Mouse (Mus musculus): Measurements from ENCODE around the gene Telo2. TPM values are rescaled to one million over a fixed set of nuclear protein-coding genes. Genes with fewer than 3 reads are reported as not detected.

Telo2 gene
- total and polyA plus RNA-seq, 3 experiments = 25.5 to 34.9 (median 28.4) TPM

- no peak within 1 kb of the TSS for H3K9ac ChIP-seq (ENCODE audit: insufficient read depth, low read depth)
- H3K79me2 ChIP-seq (replicated peaks; ENCODE audit: control insufficient read depth, extremely low read depth, insufficient read depth, poor library complexity, severe bottlenecking) = no peaks in the 10 kb centered on the region
- H3K4me1 ChIP-seq (ENCODE audit: control insufficient read depth in 1 of 2, insufficient read depth in 2 of 2) = no peaks in the 10 kb centered on the region
- DNase-seq (ENCODE audit: extremely low read depth) = no peak
- H3K9me3 ChIP-seq (replicated peaks; ENCODE audit: low read length) = no peaks in the 10 kb centered on the region
- dilution Hi-C loops (cut with MboI; ENCODE audit: extremely low pct_ligation_motif_present, extremely low pct_unique_long_range_greater_than_20kb, low sequenced_read_pairs) (no loop called here), in situ Hi-C loops (cut with MboI; ENCODE audit: low pct_ligation_motif_present, low pct_unique_long_range_greater_than_20kb, low sequenced_read_pairs) (no loop called here)
- H3K36me3 ChIP-seq (replicated peaks in 1 of 2; ENCODE audit: control insufficient read depth in 1 of 2, insufficient read depth in 1 of 2, low read length in 1 of 2) = peaks cover 16 to 93% of the 10 kb centered on the region in 2 experiments
- no peak within 1 kb of the TSS for H3K27ac ChIP-seq (ENCODE audit: insufficient read depth, low read depth)
- H3K4me2 ChIP-seq (ENCODE audit: insufficient read depth, low read depth, poor library complexity, severe bottlenecking) = no peak within 1 kb of the TSS
- H3K27me3 ChIP-seq (replicated peaks) = no peaks in the 10 kb centered on the region
- no peak within 1 kb of the TSS for H3K4me3 ChIP-seq (replicated peaks in 1 of 3; ENCODE audit: low read depth in 2 of 3, low read length in 2 of 3, poor library complexity in 1 of 3)
- TF ChIP-seq CTCF (conservative IDR thresholded peaks at IDR 0.05 in 1 of 2, IDR thresholded peaks at IDR 0.05 in 1 of 2; ENCODE audit: low read depth in 2 of 2, low read length in 2 of 2) = peak in 1 of 2 experiments; percentile 25; a peak in 1 of 4 replicates
- TF ChIP-seq SMC3 (IDR thresholded peaks at IDR 0.05; ENCODE audit: low read depth, low read length) = no peak
These were observed 32.3 kb downstream of the Telo2 start, which contains the start of gene Tmem204 for GRCm38 (mm10) chr17:25083444-25083931. Gene Tmem204 (minus strand): TSS chr17:25083591.

GRCm38 (mm10) chr17:25082887-25083286 lies 32.9 kb downstream of the Telo2 start:
- peaks cover 11 to 93% of the 10 kb centered on the region in 2 experiments for H3K36me3 ChIP-seq (replicated peaks in 1 of 2; ENCODE audit: control insufficient read depth in 1 of 2, insufficient read depth in 1 of 2, low read length in 1 of 2)
- no peak overlapping the region for H3K4me2 ChIP-seq (ENCODE audit: insufficient read depth, low read depth, poor library complexity, severe bottlenecking)
- no peaks in the 10 kb centered on the region for H3K27me3 ChIP-seq (replicated peaks)
- no peak for TF ChIP-seq PAX5 (IDR thresholded peaks at IDR 0.05; ENCODE audit: low read length)
- no peak for TF ChIP-seq BHLHE40 (IDR thresholded peaks at IDR 0.05; ENCODE audit: low read depth, low read length)
- no peak for TF ChIP-seq MAFK (IDR thresholded peaks at IDR 0.05; ENCODE audit: insufficient replicate concordance, low read length)
- no peak for TF ChIP-seq MXI1 (IDR thresholded peaks at IDR 0.05; ENCODE audit: low read depth, low read length)
- TF ChIP-seq JUND (conservative IDR thresholded peaks at IDR 0.05; ENCODE audit: low read depth, low read length) = no peak
- TF ChIP-seq TCF12 (IDR thresholded peaks at IDR 0.05; ENCODE audit: low read depth, low read length) = no peak
- TF ChIP-seq MYC (IDR thresholded peaks at IDR 0.05; ENCODE audit: low read depth, low read length) = no peak
- TF ChIP-seq POLR2A (IDR thresholded peaks at IDR 0.05; ENCODE audit: low read depth, low read length) = no peak
- no peak for TF ChIP-seq ZNF384 (IDR thresholded peaks at IDR 0.05; ENCODE audit: low read depth, low read length)
- TF ChIP-seq POLR2AphosphoS2 (IDR thresholded peaks at IDR 0.05; ENCODE audit: low read depth, low read length) = no peak
- TF ChIP-seq KAT2A (IDR thresholded peaks at IDR 0.05; ENCODE audit: insufficient replicate concordance, low read length) = no peak
- TF ChIP-seq ZC3H11A (IDR thresholded peaks at IDR 0.05; ENCODE audit: low read depth, low read length) = no peak
- TF ChIP-seq E2F4 (IDR thresholded peaks at IDR 0.05; ENCODE audit: insufficient replicate concordance, low read depth, low read length) = no peak
- TF ChIP-seq USF2 (conservative IDR thresholded peaks at IDR 0.05; ENCODE audit: low read depth, low read length) = no peak
- TF ChIP-seq JUN (IDR thresholded peaks at IDR 0.05; ENCODE audit: insufficient read depth, low read depth, low read length) = no peak
- TF ChIP-seq CTCF (conservative IDR thresholded peaks at IDR 0.05 in 1 of 2, IDR thresholded peaks at IDR 0.05 in 1 of 2; ENCODE audit: low read depth in 2 of 2, low read length in 2 of 2) = no peak
- no peak for TF ChIP-seq GABPA (IDR thresholded peaks at IDR 0.05; ENCODE audit: insufficient replicate concordance, low read depth, low read length)
- dilution Hi-C loops (cut with MboI; ENCODE audit: extremely low pct_ligation_motif_present, extremely low pct_unique_long_range_greater_than_20kb, low sequenced_read_pairs) (no loop called here), in situ Hi-C loops (cut with MboI; ENCODE audit: low pct_ligation_motif_present, low pct_unique_long_range_greater_than_20kb, low sequenced_read_pairs) (no loop called here)
- no peak for DNase-seq (ENCODE audit: extremely low read depth)
- no peaks in the 10 kb centered on the region for H3K79me2 ChIP-seq (replicated peaks; ENCODE audit: control insufficient read depth, extremely low read depth, insufficient read depth, poor library complexity, severe bottlenecking)
- no peaks in the 10 kb centered on the region for H3K4me1 ChIP-seq (ENCODE audit: control insufficient read depth in 1 of 2, insufficient read depth in 2 of 2)
- H3K4me3 ChIP-seq (replicated peaks in 1 of 3; ENCODE audit: low read depth in 2 of 3, low read length in 2 of 3, poor library complexity in 1 of 3) = no peak overlapping the region
- no peaks in the 10 kb centered on the region for H3K9me3 ChIP-seq (replicated peaks; ENCODE audit: low read length)
- no peak overlapping the region for H3K27ac ChIP-seq (ENCODE audit: insufficient read depth, low read depth)
- H3K9ac ChIP-seq (ENCODE audit: insufficient read depth, low read depth) = no peak overlapping the region

Data from CH12.LX (cell line).